Mouse (Mus musculus): ENCODE measurements around the gene Atxn1.

- TF ChIP-seq CTCF (conservative IDR thresholded peaks at IDR 0.05 in 1 of 2, IDR thresholded peaks at IDR 0.05 in 1 of 2; ENCODE audit: low read depth in 2 of 2, low read length in 2 of 2) (no peak), SIN3A (IDR thresholded peaks at IDR 0.05; ENCODE audit: low read length) (0 out of 2 replicates have a peak, but pooled peaks have one; percentile 18), POLR2A (IDR thresholded peaks at IDR 0.05; ENCODE audit: low read depth, low read length) (no peak), GABPA (IDR thresholded peaks at IDR 0.05; ENCODE audit: insufficient replicate concordance, low read depth, low read length) (no peak), EP300 (IDR thresholded peaks at IDR 0.05; ENCODE audit: low read length) (peak; percentile 84), ELF1 (IDR thresholded peaks at IDR 0.05; ENCODE audit: low read depth, low read length) (no peak), RCOR1 (conservative IDR thresholded peaks at IDR 0.05; ENCODE audit: low read depth, low read length) (0 out of 2 replicates have a peak, but pooled peaks have one; percentile 35), MYC (IDR thresholded peaks at IDR 0.05; ENCODE audit: low read depth, low read length) (0 out of 2 replicates have a peak, but pooled peaks have one; percentile 37), HCFC1 (IDR thresholded peaks at IDR 0.05; ENCODE audit: low read depth, low read length) (no peak), USF1 (IDR thresholded peaks at IDR 0.05; ENCODE audit: low read depth, low read length) (no peak), USF2 (conservative IDR thresholded peaks at IDR 0.05; ENCODE audit: low read depth, low read length) (no peak), ZNF384 (IDR thresholded peaks at IDR 0.05; ENCODE audit: low read depth, low read length) (peak; percentile 83), ZKSCAN1 (IDR thresholded peaks at IDR 0.05; ENCODE audit: borderline replicate concordance, low read depth, low read length) (no peak)
Observed at GRCm38 (mm10) chr13:45932491-45932921, 32.3 kb downstream of the Atxn1 start.
